Mouse (Mus musculus) spleen, adult 2 months (tissue): ENCODE results near the gene Sfn.

Experiments
- CTCF ChIP-seq: fragments of 200-500 bp; IDR thresholded peaks from 2 replicates; pipeline ENCODE4 v1.5.1; 2011; ENCODE audit warnings: mild to moderate bottlenecking, inconsistent platforms; ENCODE audit not compliant: insufficient read depth, insufficient read length, insufficient replicate concordance; ENCODE audit errors: extremely low read depth
- POLR2A ChIP-seq: fragments of 200-500 bp; IDR thresholded peaks from 2 replicates; pipeline ENCODE4 v1.6.1; 2011; ENCODE audit warnings: low read depth, low read length, inconsistent platforms

DNA sequence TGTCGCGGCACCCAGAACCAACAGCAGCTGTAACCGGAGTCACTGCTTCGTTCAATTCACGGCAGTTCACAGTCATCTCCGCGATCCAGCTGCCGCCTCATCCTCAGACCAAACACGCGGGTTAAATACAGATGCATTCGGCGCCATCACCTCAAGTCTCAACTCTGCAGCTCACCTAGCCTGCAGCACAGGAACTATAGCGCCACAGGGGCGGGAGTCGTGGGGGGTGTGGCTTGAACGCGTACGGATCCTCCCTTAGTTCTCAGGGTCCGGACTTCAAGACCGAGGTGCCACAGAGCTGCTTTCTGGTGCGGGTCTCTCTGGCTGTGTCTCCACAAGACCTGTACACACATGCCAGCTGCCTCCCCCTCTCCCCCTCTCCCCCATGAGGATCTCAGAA is 43.7 kb upstream of the Sfn start:
- TF ChIP-seq CTCF (no peak), POLR2A (no peak)
